Mouse (Mus musculus) adrenal gland, adult 2 months (tissue): Measurements from ENCODE around the gene Etv6. TPM values are rescaled to one million over a fixed set of nuclear protein-coding genes. Genes with fewer than 3 reads are reported as not detected.

Experiments used
- DNase-seq: peaks from one replicate; pipeline ENCODE4 v3.0.0; 2021
- polyA plus RNA-seq: library from polyadenylated mRNA; depleted of rRNA; stranded (reverse); fragments of >200 nt; gene quantifications from 2 replicates; pipeline ENCODE4 v1.2.3, GENCODE M21; 2012
- total RNA-seq, 2 experiments: library from RNA; stranded (reverse); gene quantifications; 2 replicates each; pipeline ENCODE4 v1.2.3; 2021

Gene Etv6
- total and polyA plus RNA-seq, 3 experiments: 33.0 to 60.5 (median 36.5) TPM

DNA sequence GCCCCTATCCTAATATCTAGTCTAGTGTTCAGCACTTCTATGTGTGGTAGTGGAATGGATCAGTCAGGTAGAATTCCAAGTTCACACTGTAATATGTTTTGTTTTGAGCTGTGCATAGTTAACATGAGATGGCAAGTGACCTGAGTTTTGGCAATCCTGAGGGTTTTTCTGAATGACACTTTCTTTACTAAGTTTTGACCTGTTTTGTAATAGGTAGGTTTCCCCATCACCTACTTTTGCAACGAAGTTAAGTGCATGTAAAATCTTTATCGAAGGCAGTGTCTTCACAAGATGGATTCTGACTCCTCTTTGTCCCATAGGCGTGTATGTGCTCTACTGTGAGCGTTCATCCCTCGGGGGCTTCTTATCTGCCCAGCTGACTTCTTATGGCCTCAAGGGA lies 74.7 kb downstream of the Etv6 start:
- DNase-seq: no peak

DNA sequence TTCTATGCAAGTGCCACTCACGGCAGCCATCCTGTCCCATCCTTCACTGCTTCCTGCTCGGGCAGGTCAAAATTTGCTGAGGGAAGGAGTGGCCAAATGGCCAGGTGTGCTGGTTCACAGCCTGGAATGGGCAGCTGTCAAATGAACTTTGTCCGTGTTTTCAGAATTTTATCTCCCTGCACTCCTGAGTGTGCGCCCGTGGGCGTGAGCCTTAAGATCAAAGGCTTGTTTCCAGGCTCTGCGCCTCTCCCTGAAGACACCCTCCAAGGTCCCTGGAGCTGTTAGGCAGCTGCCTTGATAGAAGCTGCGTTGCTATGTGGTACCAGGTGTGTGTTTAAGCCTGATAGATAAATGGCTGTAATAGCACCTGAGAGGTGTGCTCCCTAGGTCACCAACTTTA lies 76.1 kb downstream of the Etv6 start:
- no peak for DNase-seq

DNA sequence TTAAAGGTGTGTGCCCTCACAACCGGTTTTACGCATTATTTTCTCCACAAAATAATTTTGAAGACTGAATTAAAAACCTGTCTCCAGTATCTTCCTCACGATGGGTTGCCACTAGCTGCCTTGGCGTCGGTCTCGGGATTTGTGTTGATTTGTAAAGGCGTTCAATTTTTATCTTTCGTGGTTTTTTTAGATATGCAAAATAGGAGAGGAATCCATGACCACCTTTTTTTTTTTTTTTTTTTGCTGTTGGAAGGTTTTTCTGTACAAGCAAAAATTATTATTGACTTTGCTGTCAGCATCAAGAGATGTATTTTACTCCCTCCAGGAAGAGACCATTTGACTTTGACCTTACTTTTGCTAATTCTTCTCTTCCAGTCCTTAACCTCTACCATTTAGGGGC lies 77.3 kb downstream of the Etv6 start:
- DNase-seq: no peak

DNA sequence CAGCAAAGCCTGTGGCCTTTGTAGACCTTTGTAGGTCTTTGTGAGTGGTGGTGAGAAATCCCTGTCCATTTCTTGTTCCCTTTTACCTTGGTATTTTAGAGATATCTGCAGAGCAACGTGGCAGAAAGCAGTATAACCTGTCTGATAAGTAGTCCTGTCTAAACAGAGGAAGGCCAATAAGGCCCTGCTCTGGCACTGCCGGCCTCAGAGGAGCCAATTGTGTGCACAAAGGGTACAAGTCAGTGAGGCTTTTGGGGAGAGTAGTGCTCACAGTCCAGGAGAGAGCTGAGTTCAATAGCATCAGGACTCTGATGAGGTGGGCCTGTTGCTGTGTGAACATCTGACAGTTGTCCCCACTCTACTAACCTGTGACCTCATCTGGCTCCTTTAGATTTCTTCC lies 77.7 kb downstream of the Etv6 start:
- DNase-seq: no peak

DNA sequence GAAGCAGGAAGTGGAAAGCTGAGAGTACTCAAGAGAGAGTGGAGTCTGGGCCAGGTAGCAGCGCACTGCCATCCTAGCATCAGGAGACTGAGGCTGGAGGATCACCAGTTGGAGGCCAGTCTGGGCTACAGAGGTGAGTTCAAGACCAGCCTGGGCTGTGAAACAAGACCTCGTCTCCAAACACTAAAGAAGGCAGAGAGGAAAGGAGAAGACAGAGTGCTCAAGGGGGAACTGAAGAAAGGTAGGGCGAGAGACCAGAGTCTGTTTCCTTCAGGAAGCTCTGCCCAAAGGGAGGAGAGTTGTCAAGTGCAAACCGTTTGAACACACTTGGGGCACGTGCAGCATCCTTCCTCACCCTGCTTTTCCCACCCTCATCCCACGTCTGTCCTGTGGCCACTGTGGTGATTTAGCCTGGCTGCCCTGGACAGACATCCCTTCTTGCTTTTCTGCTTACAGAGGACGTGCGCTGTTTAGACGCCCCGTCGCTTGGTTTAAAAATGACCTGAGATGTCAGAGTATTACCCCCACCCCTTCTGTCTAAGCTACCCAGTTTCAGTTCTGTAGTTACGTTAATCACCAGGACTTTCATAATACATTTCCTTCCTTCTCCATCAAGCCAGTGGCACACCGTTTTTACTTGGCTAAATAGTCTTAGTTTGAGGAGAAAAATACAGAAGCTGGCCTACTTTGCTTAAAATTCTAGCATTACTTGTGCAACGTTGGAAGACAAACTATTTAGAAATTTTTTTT lies 79.9 kb downstream of the Etv6 start:
- no peak for DNase-seq

DNA sequence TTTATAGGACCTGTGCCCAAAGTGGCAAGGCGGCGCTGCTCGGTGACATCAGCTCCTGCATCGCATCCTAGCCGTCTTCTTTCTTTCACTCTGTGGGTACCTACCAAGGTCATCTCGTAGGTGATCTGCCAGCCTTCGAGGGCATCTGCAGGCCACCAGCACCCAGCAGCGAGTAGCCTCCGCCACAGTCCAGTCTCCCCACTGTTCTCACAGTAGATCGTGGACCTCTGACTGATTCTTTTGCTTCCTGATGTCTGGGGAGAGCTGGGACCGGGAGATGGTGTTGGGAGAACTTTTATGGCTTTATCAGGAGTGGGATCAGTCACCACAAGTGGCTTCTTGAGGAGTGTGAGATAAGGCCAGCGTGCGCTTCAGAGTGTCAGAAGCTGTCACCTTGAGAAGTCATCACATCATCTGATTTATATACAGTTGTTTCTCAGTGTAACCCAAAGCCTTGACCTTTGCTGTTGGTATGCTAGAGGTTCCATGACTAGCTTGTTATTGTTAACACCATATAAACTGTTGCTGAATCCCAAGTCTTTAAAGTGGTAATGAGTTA lies 82.0 kb downstream of the Etv6 start:
- peak; percentile 65 for DNase-seq

DNA sequence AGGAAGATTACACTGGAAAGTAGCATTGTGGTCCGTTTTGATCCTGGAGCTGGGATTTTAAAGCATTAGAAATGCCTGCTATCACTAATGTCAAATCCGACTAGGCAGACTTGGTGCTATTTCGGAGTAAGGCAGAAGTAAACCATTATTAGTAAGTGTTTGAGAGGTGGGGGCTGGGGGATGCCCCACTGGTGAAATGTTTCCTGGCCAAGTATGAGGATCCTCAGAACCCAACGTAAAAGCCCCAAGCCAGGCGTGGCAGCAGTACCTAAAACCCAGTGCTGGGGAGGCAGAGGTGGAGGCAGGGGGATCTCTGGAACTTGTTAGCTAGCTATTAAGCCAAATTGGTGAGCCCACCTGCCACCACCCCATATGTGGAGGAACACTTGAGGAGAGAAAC lies 83.0 kb downstream of the Etv6 start:
- DNase-seq: no peak

DNA sequence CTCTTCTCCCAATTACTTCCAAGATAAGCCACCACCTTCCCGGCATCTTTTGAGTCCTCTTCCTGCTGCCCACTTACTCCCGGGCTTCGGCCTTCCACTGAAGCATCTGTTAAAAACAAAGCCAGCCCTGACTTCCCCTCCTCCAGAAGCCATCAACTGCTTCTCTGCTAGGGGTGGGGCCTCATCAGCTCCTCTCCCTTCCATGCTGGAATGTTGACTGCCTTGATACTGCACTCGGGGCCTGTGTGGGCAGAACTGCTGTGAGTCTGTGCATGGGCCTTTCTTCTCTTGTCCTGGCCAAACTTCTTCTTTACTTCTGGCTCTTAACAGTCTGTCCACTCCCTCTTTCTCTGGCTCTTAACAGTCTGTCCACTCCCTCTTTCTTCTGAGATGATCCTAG lies 83.6 kb downstream of the Etv6 start:
- no peak for DNase-seq

DNA sequence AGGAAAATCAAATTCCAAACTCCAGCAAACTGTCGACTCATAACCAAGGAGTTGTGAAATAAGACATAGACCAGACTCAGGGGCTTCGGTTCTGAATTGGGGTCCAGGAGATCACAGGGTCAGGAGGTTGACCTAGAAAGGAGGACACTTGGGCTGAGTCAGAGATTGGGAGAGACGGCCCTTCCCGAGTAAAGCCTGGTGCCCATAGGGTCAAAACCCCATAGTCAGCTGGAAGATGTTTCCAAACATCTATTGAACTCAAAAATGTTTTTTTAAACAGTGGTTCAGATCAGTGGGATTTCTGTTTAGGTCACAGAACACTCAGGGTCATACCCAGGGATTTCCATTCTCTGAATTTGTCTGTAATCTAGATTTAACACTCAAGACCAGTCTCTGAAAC lies 84.7 kb downstream of the Etv6 start:
- no peak for DNase-seq

DNA sequence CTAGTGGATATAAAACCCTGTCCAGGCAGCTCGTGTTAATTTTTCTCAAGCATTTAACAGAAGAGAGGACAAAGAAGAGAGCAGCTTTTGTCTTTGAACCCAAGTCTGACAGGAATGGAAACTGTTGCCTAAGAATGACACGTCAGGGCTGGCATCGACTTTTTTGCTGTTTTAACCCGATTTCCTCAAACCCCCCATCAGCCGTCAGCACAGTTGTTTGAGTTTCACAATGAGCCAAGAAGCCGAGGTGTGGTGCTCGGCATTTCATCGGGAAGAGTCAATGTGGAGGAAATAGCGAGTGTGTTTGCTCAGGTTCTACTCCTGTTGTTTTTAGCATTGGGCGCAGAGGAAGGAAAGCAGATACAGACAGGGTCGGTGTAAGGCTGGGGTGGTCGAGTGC lies 85.2 kb downstream of the Etv6 start:
- peak; percentile 26 for DNase-seq

DNA sequence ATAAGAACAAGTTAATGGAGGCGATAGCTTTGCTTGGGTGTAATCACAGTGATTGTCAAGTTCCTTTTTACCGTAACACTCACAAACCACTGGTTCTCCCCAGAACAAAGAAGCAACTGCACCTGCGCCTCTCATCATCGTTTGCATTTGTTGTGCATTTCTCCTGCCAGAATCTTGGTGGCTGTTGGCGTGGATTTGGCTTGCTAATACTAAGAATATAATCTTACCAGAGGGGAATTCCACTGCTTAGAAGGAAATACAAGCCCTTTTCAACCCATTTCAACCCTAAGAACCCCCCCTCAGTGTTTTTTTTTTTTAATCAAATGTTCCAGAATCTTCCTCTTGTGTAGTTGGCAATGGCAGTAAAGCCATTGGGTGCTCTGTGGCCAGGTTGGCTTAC lies 87.4 kb downstream of the Etv6 start:
- no peak for DNase-seq

DNA sequence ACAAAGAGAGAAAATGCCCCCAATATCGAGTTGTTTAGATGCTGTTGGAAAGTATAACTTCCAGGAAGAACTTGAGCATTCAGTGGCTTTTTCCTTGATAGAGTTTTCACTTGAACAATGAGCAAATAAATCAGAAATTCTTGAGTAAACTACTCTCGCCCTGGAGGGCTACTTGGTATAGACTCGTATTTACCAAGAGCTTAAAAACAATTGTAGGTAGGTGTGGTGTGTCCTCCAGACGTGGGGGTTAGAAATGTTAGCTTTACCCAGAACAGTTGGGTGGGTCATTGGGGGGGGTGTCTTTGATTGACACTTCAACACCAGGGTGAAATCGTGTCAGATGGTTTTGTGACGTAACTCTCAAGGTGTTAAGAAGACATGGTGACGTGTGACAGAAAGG lies 88.0 kb downstream of the Etv6 start:
- DNase-seq: no peak

DNA sequence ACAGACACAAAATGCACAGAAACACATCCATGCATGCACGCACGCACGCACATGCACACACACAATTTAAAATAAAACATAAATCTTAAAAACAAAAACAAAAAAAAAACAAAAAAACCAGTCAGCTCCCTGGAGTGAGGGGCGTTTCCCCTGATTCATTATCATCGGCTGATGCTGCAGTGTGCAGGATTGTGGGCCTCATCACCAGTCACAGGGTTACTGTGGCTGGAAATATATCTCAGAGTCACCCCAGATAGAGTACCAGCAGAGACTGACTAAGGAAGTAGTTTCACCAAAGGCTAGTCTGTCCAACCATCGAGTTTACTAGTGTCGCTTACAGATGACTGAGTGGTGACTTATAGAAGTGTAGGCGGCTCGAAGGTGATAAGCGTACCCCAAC lies 88.8 kb downstream of the Etv6 start:
- DNase-seq: no peak

DNA sequence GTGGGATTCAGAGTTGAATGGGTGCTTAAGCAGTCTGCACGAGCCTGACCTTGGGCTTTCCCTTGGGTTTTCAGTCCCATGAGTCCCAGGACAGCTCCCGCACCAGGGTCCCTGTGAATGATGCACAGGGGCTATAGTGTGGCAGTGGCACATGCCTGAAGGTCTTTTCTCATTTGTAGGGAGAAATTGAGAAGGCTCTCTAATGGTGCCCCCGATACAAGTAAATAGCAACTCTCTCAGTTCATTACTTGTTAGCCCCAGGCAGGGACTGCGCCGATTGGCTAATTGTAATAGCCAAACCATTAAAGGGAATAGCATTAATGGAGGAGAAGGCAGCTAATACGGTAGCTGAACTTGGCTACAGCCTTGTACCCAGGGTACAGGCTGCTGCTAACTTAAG lies 92.5 kb downstream of the Etv6 start:
- no peak for DNase-seq

DNA sequence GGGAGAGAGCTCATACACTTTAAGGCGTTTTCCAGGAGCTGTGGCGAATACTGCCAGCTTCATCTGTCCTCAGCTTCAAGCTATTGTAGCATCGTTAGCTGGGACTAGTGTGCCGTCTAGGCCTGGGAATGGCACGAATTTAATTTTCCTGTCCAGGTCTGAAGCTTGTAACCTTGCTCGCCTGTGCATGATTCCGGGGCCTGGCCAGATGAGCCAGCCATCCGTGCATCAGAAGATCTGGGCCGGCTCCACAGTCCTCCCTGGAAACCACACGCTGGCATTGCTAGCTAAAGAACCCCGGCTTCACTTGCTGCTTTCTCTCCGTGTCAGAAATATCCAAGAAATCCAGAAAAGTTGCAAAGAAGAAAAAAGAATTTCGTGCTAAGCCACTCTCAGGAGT lies 93.1 kb downstream of the Etv6 start:
- no peak for DNase-seq

DNA sequence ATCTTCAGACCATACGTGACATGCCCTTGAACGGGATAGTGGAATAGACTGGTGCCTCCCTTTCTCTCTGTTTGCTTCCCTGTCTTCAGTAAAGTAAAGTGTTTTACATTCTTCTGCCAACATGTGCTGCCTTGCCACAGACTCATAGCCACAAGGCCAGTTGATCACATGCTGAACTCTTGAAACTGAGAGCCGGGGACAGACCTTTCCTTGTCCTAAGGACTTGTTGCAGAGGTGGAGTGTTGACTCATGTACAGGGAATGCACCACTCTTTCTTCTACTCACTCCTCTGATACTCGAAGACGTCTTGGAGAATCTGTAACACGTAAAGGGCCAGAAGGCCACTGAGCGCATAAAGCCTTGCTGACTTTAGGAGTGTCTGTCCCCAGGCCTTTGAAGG lies 94.3 kb downstream of the Etv6 start:
- no peak for DNase-seq

DNA sequence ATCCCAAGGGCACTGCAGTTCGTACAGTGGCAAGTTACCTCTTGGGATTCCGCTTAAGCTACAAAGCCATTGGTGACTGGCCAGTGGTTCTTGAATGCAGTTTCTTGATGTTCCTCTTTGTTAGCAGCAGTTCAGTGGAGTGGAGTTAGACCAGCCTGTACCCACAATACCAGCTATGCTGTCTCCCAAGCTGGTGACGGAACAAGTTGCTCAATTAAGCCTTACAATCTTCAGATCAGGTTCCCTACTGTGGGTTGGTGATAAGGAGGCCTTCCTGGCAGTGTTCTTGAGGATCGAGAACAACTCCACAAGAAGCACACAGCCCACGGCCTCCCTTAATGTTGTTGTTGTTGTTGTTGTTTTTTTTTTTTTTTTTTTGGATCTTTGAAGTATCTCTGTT lies 95.3 kb downstream of the Etv6 start:
- no peak for DNase-seq

DNA sequence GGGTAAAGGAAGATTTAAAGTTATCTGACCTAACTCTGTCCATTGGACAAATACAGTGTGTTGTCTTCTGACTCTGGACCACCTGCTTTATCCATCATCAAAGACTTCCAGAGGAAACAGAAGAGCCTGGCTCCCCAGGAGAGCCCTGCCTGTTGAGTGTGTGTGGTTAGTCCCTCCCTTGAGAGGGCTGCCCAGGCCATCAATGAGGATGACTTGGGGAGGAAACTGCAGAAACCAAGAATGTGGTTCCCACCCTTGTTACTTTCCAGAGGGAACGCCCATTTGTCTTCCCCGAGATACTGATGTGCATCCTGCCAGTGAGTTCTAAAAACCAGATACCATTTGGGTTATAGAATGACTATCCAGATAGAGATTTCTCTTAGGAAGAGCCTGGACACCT lies 96.1 kb downstream of the Etv6 start:
- DNase-seq: no peak

DNA sequence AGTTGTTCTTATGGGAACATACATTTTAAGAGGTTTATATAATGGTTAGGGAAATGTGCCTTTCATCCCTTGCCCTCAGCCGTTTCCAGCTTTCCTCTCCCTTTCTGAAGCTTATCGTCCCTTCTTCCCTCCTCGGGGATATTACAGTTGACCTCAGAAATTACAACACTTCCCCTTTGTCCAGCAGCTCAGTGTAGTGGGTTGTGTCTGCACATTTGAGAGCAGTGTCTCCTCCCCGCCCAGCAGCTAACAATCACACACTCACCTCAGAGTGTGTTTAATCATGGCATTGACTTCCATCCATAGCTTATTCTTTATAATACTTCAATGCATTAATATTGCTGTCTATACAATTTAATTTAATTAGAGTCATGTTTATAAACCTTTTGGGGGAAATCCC lies 98.3 kb downstream of the Etv6 start:
- no peak for DNase-seq

DNA sequence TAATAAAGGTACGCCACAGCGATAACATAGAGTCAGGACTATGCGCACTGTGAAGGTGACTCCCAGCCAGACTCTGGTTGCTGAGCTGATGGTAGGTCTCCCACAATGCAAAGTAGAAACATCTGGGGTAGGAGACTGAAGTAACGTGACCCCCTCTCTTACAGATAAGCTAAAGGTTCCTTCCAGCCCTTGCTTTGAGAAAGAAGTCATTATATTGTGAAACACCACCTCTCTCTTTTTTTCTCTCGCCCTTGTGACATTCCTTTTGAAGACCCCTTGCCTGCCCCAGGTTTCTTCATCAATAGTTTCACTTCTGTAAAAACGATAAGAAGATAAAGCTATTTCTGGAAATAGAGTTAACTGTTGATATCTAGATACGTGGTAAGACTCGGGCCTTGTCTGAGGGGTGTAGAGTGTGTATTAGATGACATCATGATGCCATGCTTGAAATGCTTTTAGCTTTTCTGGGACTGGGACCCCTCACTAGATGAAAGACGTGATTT lies 99.4 kb downstream of the Etv6 start:
- DNase-seq: no peak

DNA sequence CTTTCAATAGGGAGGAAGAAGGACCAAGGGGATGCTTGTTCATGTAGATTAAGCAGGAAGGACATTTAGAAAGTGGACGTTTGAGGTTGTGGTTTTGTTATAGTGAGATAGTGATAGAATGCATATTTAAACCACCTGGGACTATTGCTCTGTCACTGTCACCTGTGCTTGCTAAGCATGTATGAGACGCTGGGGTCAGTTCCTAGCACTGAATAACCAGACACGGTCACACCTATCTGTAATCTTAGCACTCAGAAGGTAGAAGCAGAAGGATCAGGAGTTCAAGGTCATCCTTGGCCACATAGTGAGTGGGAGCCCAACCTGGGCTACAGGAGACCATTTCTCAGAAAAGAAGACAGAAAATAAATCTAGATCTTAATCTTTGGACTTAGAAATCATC lies 100.8 kb downstream of the Etv6 start:
- no peak for DNase-seq

DNA sequence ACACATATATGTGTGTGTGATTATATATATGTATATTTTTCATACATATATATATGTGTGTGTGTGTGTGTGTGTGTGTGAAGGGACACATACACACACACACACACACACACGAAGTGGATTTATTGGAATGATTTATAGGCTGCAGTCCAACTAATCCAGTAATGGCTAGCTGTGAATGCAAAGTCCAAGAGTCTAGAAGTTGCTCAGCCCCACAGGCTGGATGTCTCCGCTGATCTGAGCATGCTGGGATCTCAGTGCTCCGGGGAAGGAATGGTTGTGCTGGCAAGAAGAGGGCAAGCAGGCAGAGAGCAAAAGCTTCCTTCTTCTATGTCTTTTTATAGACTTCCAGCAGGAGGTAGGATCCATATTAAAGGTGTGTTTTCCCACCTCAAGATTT lies 103.9 kb downstream of the Etv6 start:
- DNase-seq: no peak

DNA sequence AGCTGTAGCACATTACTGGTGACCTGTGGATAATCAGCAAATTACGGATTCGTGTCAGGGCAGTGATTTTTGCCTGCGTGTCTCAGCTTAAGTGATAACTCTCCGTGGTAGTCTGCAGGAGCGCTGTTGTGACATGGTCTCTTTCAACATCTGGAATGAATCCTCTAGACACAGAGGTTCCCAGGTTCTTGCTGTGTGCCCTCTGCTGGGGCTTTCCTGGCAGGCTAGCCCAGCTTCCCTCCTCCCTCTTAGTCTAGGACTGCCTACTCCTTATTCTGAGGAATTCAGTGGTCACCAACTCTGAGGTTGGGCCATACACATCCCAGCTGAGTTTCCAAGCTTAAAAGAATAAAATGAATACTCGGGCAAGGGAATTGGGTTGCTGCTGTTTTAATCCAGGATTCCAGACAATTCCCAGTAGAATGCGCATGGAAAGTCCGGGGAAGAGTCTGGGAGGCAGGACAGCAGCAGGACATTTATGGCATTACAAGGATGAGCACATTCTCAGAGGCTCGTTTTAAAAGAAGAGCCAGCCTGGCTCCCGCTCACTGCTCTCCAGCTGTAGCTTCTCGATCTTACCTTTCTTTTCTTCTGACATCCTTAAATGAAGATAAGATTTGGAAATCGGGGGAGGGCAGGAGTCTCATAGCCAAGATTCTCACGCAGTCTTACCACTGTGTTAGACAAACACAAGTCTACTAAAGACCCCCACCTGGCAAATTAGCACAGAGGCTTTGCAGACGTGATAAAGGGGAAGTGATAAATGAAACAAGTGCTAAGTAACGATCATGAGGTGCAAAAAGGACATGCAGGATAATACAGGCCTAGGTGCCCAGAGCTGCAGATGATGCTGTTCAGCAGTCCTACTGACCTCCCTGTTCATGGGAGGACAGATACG lies 105.5 kb downstream of the Etv6 start:
- no peak for DNase-seq
